ENCODE assay signal across 26 mouse cellular contexts in the genomic region with DNA sequence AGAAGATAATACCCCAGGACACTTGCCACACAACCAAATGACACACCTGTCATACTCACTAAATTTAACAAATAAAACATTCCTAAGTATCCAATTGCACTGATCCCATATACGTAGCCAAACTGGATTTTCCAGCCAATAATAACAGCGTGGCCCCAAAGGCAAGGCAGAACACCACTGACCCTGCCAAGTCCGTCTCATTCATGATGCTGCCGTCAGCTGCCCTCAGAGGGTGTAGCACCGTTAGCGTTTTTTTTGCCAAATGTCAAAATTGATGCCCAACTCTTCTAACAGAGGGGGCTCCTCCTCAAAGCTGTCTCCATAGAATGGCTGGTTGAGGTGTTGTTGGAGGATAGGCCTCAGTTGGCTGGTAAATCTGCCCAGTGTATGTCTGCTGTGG. TPM values are rescaled to one million over a fixed set of nuclear protein-coding genes. Genes with fewer than 3 reads are reported as not detected.
"Had no signal": no experiment of that assay in that cellular context is flagged by ENCODE, and none has a peak within 500 bp of the region (broad histone marks: within the 10 kb centered on the region; RNA-seq: fewer than 3 reads in every experiment).

No protein-coding gene starts in this region.

- H3K4me2 ChIP-seq: intestine, embryonic 15.5 days; kidney, embryonic 15.5 days; limb, embryonic 12.5 days; midbrain, embryonic 12.5 days; midbrain, embryonic 15.5 days; neural tube, embryonic 13.5 days; stomach, embryonic 15.5 days had no signal

- H3K4me3 ChIP-seq: intestine, embryonic 15.5 days; kidney, embryonic 15.5 days; left cerebral cortex, adult 2 months; limb, embryonic 12.5 days; midbrain, embryonic 12.5 days; midbrain, embryonic 15.5 days; neural tube, embryonic 13.5 days; stomach, embryonic 15.5 days had no signal

- H3K9me3 ChIP-seq: intestine, embryonic 15.5 days; kidney, embryonic 15.5 days; midbrain, embryonic 12.5 days; midbrain, embryonic 15.5 days; neural tube, embryonic 13.5 days; stomach, embryonic 15.5 days had no signal

- H3K9ac ChIP-seq: intestine, embryonic 15.5 days; kidney, embryonic 15.5 days; limb, embryonic 12.5 days; liver, embryonic 14.5 days; liver, postnatal 0 days; midbrain, embryonic 12.5 days; midbrain, embryonic 15.5 days; neural tube, embryonic 13.5 days; stomach, embryonic 15.5 days had no signal

- DNase-seq: kidney, adult 11 months; kidney, adult 8-10 months; kidney, postnatal 10 days; kidney, postnatal 36 days; layer of hippocampus, postnatal 36 days; liver; liver, postnatal 0 days; lung, postnatal 14 days; retina, postnatal 1 day; right cerebral cortex, postnatal 25 days; spleen, adult 18-20 months; thymus, postnatal 25 days had no signal

- H3K4me1 ChIP-seq: intestine, embryonic 15.5 days; kidney, embryonic 15.5 days; limb, embryonic 12.5 days; midbrain, embryonic 12.5 days; midbrain, embryonic 15.5 days; neural tube, embryonic 13.5 days; stomach, embryonic 15.5 days had no signal

- H3K27me3 ChIP-seq: intestine, embryonic 15.5 days; kidney, embryonic 15.5 days; limb, embryonic 12.5 days; midbrain, embryonic 12.5 days; midbrain, embryonic 15.5 days; neural tube, embryonic 13.5 days; stomach, embryonic 15.5 days had no signal

- H3K27ac ChIP-seq: intestine, embryonic 15.5 days; kidney, embryonic 15.5 days; left cerebral cortex, adult 2 months; limb, embryonic 12.5 days; liver, embryonic 14.5 days; macrophage; midbrain, embryonic 12.5 days; midbrain, embryonic 15.5 days; neural tube, embryonic 13.5 days; stomach, embryonic 15.5 days had no signal

- ATAC-seq: intestine, embryonic 15.5 days; midbrain, embryonic 15.5 days had no signal

- H3K36me3 ChIP-seq: intestine, embryonic 15.5 days; kidney, embryonic 15.5 days; limb, embryonic 12.5 days; midbrain, embryonic 12.5 days; midbrain, embryonic 15.5 days; neural tube, embryonic 13.5 days; stomach, embryonic 15.5 days had no signal

RNA-seq across cellular contexts. Expression of a gene that starts 12.9 kb away (rescaled TPM):
- total RNA-seq: megakaryocyte, adult 5-6 weeks had no signal
- polyA plus RNA-seq: liver, postnatal 0 days; macrophage; midbrain, embryonic 12.5 days; neural tube, embryonic 13.5 days; thymus, postnatal 0 days had no signal

RNA-seq across cellular contexts. Expression of a gene that starts 45.8 kb away (rescaled TPM):
- total RNA-seq: layer of hippocampus, postnatal 10 days; layer of hippocampus, postnatal 36 days; left cerebral cortex, adult 2 months; left cerebral cortex, postnatal 36 days had no signal
- polyA plus RNA-seq: intestine, embryonic 15.5 days; kidney, embryonic 15.5 days; limb, embryonic 12.5 days; midbrain, embryonic 12.5 days; midbrain, embryonic 15.5 days; neural tube, embryonic 13.5 days; stomach, embryonic 15.5 days; thymus, postnatal 0 days had no signal
